Comparison of ENCODE assay signal across 8 mouse cellular contexts in genomic region chr6:53781171-53781570, GRCm38 (mm10). TPM values are rescaled to one million over a fixed set of nuclear protein-coding genes. Genes with fewer than 3 reads are reported as not detected.
DNase-seq lines count a peak whose midpoint lies in the region.

No protein-coding gene starts in this region.

- DNase-seq in adrenal gland, postnatal 10 days, result peak; percentile 65
- no peak for DNase-seq in adrenal gland, adult 2 months
- DNase-seq in left cerebral cortex, adult 11 months (ENCODE audit: low spot score), result peak; percentile 18
- no peak for DNase-seq in left cerebral cortex, postnatal 36 days (ENCODE audit: low spot score in 2 of 2)
- peak; percentile 80 for DNase-seq in ZHBTc4 (ENCODE audit: low read depth, low spot score)
- peak; percentile 65 for DNase-seq in embryo, embryonic 11.5 days (ENCODE audit: low read depth, low spot score)
- DNase-seq in left cerebral cortex, postnatal 10 days (ENCODE audit: extremely low spot score in 1 of 2, low spot score in 2 of 2), result peak; percentile 31 to 53
- peak; percentile 84 for DNase-seq in retina, postnatal 1 day

- intact Hi-C loops in left cerebral cortex, postnatal 36 days (cut with DNase I), result loop anchor here (1.0 to 10.0 kb wide), 4 partner anchors 176 to 586 kb away; no protein-coding TSS in a partner anchor
- intact Hi-C loops in left cerebral cortex, postnatal 10 days (cut with DNase I), result loop anchor here (5.0 kb wide), 3 partner anchors 176 to 586 kb away; no protein-coding TSS in a partner anchor

RNA-seq across cellular contexts. Expression of gene Tril, which starts 39.5 kb away (rescaled TPM):
- total RNA-seq in adrenal gland, postnatal 10 days (2021), result 10 to 100 TPM; 14.2 to 17.8 TPM
- total RNA-seq in adrenal gland, adult 2 months (2021), result 1 to 10 TPM; 5.9 to 8.8 TPM
- polyA plus RNA-seq in adrenal gland, adult 2 months (2012; rRNA removed), result 13.9 and 17.4 TPM in 2 replicates
- total RNA-seq in left cerebral cortex, postnatal 36 days (2021), result 10 to 100 TPM; 31.5 to 33.4 TPM
- 10 to 100 TPM; 47.6 to 50.3 TPM for total RNA-seq in left cerebral cortex, postnatal 10 days (2021)

Comparison
In these comparisons a context has a peak if more than half of its experiments do, and no peak if none do; other contexts are left out.
1. DNase-seq: peak in adrenal gland, postnatal 10 days (single experiment), left cerebral cortex, adult 11 months (single experiment), ZHBTc4 (single experiment), embryo, embryonic 11.5 days (single experiment), left cerebral cortex, postnatal 10 days (2 of 2) and retina, postnatal 1 day (single experiment); none in adrenal gland, adult 2 months (single experiment) and left cerebral cortex, postnatal 36 days (0 of 2).